Mouse (Mus musculus) lung, adult 2 months (tissue): Measurements from ENCODE around the gene Akip1.

Source experiments
- CTCF ChIP-seq: fragments of 200-500 bp; IDR thresholded peaks from 2 replicates; pipeline ENCODE4 v1.5.1; 2011; ENCODE audit warnings: mild to moderate bottlenecking, low read length, control low read depth; ENCODE audit not compliant: insufficient read depth
- POLR2A ChIP-seq: fragments of 200-500 bp; IDR thresholded peaks from 2 replicates; pipeline ENCODE4 v1.6.1; 2011; ENCODE audit warnings: low read depth, mild to moderate bottlenecking, control low read depth, low read length, borderline replicate concordance; ENCODE audit errors: extremely low read depth

- TF ChIP-seq CTCF = no peak
- no peak for TF ChIP-seq POLR2A
Measured at GRCm38 (mm10) chr7:109712198-109712597, 8.7 kb downstream of the Akip1 start.
